Mouse (Mus musculus): Measurements from ENCODE around the gene Lrrc43. TPM values are rescaled to one million over a fixed set of nuclear protein-coding genes. Genes with fewer than 3 reads are reported as not detected.
A peak's percentile ranks its signal among the peaks of the same experiment; 100 is the strongest.

The Lrrc43 gene
- 0.09 and 0.18 TPM in 2 replicates for polyA plus RNA-seq (2012; rRNA removed)

DNA sequence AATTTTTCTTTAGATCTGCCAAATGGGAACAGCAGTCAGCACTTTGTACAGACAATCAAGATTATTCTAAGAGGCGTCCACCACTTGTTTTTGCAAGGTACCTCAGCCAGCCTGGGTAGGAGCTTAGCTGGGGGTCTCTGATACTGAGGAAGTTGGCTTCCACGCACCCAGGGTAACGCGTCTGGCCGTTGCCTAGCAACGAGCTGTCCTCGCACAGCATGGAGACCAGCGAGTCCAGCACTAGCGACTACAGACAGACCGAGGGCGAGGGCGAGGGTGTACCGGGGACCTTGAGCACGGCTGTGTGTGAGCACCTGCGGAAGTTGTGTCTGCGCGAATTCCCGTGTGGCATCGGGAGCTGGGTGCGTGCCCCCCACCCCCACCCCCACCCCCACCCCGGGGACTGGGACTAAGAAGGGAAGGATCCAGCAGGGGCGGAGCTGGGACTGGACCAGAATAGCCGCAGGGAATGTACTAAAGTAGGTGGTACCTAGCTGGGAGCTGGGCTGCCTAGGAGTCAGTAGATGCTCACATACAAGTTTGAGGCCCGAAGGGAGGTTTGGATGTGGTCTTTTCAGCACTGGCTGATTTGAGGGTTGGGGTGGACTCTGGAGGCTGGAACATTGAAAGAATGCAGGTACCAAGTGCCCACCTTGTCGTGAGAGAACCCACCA is at the start of gene Lrrc43, which contains the start of gene Il31:
Gene Lrrc43 (plus strand): TSS at position 194 of the 674 bp plus-strand sequence.
Gene Il31 (minus strand): TSS at position 378 of the 674 bp plus-strand sequence.
- DNase-seq, result no peak
- 19% methylated on average over 25 of the region's 25 CpGs for WGBS
- no peaks in the 10 kb centered on the region for H3K4me1 ChIP-seq (replicated peaks; ENCODE audit: control insufficient read depth, insufficient read depth, low read length)
- H3K36me3 ChIP-seq (ENCODE audit: control insufficient read depth, insufficient read depth, low read length), result no peaks in the 10 kb centered on the region
- H3K27ac ChIP-seq (ENCODE audit: control insufficient read depth, insufficient read depth, low read length), result no peak within 1 kb of the TSS
- TF ChIP-seq CTCF (IDR thresholded peaks at IDR 0.05; ENCODE audit: borderline replicate concordance, control insufficient read depth, extremely low read depth, insufficient read depth, low read length, poor library complexity), result no peak
- no peak for TF ChIP-seq POLR2A (IDR thresholded peaks at IDR 0.05; ENCODE audit: control insufficient read depth, extremely low read depth, insufficient read depth, low read length, poor library complexity)
- no peak within 1 kb of the TSS for H3K4me3 ChIP-seq (ENCODE audit: control insufficient read depth, insufficient read depth, low read length)
- no peaks in the 10 kb centered on the region for H3K27me3 ChIP-seq (ENCODE audit: control insufficient read depth, insufficient read depth, low read length)

DNA sequence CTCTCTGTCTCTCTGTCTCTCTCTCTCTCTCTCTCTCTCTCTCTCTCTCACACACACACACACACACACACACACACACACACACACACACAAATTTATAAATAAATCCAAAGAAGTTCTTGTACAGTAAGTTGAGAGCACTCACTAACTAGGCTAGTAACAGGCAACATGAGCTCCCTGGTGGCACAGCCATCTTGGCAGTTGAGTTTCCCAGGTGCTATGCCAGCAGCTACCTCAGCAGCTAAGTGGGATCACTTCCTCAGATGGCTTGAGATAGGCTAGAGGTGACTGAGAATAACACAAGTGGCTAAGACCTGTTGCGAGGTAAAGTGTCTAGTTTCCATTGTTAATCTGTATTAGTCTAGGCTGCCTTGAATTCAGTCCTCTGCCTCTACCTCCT is 49.8 kb upstream of the Lrrc43 start:
- Histone ChIP-seq H3K27ac (ENCODE audit: control insufficient read depth, insufficient read depth, low read length) (no peak overlapping the region), H3K27me3 (ENCODE audit: control insufficient read depth, insufficient read depth, low read length) (no peaks in the 10 kb centered on the region), H3K36me3 (ENCODE audit: control insufficient read depth, insufficient read depth, low read length) (peaks cover 9% of the 10 kb centered on the region), H3K4me1 (replicated peaks; ENCODE audit: control insufficient read depth, insufficient read depth, low read length) (peaks cover 5% of the 10 kb centered on the region), H3K4me3 (ENCODE audit: control insufficient read depth, insufficient read depth, low read length) (no peak overlapping the region)
- TF ChIP-seq POLR2A (IDR thresholded peaks at IDR 0.05; ENCODE audit: control insufficient read depth, extremely low read depth, insufficient read depth, low read length, poor library complexity) (no peak), CTCF (IDR thresholded peaks at IDR 0.05; ENCODE audit: borderline replicate concordance, control insufficient read depth, extremely low read depth, insufficient read depth, low read length, poor library complexity) (no peak)
- WGBS, result 97% methylated on average over 1 of the region's 1 CpGs
- no peak for DNase-seq

DNA sequence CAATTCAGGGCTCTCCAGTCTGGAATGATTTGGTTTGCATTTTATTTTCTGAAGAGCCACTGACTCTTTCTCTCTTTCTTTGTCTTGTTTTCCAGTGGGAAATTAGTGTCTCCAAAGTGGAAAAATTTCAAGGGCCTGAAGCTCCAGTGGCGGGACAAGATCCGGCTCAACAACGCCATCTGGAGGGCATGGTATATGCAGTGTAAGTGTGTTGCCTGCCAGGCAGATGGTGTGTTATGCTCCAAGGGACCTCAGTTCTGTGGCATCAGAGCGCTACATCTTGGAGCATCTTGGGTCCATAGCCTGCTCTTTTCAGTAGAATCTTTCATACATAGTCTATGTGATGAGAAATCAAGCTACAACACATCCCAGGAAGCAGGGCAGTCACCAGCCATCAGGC is 49.2 kb upstream of the Lrrc43 start:
- no peak for DNase-seq
- Histone ChIP-seq H3K4me1 (replicated peaks; ENCODE audit: control insufficient read depth, insufficient read depth, low read length) (peaks cover 5% of the 10 kb centered on the region), H3K27ac (ENCODE audit: control insufficient read depth, insufficient read depth, low read length) (no peak overlapping the region), H3K27me3 (ENCODE audit: control insufficient read depth, insufficient read depth, low read length) (no peaks in the 10 kb centered on the region), H3K36me3 (ENCODE audit: control insufficient read depth, insufficient read depth, low read length) (peaks cover 12% of the 10 kb centered on the region), H3K4me3 (ENCODE audit: control insufficient read depth, insufficient read depth, low read length) (no peak overlapping the region)
- WGBS, result 97% methylated on average over 4 of the region's 4 CpGs
- no peak for TF ChIP-seq CTCF (IDR thresholded peaks at IDR 0.05; ENCODE audit: borderline replicate concordance, control insufficient read depth, extremely low read depth, insufficient read depth, low read length, poor library complexity)
- no peak for TF ChIP-seq POLR2A (IDR thresholded peaks at IDR 0.05; ENCODE audit: control insufficient read depth, extremely low read depth, insufficient read depth, low read length, poor library complexity)

DNA sequence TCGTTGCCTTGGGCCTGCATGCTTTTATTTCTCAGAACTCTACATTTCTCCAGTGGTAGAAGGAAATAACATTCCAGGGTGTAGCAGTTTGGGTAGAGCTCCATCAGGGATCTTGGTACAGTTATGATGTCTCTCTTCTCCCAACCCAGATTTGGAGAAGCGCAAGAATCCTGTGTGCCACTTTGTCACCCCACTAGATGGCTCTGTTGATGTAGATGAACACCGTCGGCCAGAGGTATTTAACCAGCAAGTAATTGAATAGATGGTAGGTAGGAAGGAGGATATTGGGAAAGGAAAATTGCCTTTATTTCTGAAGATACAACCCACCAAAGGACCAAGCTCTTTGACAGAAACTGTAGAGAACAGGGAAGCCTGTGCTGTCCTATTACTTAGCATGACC is 48.4 kb upstream of the Lrrc43 start:
- Histone ChIP-seq H3K4me1 (replicated peaks; ENCODE audit: control insufficient read depth, insufficient read depth, low read length) (peaks cover 4% of the 10 kb centered on the region), H3K4me3 (ENCODE audit: control insufficient read depth, insufficient read depth, low read length) (no peak overlapping the region), H3K27me3 (ENCODE audit: control insufficient read depth, insufficient read depth, low read length) (no peaks in the 10 kb centered on the region), H3K36me3 (ENCODE audit: control insufficient read depth, insufficient read depth, low read length) (peaks cover 17% of the 10 kb centered on the region), H3K27ac (ENCODE audit: control insufficient read depth, insufficient read depth, low read length) (no peak overlapping the region)
- DNase-seq, result no peak
- no peak for TF ChIP-seq CTCF (IDR thresholded peaks at IDR 0.05; ENCODE audit: borderline replicate concordance, control insufficient read depth, extremely low read depth, insufficient read depth, low read length, poor library complexity)
- TF ChIP-seq POLR2A (IDR thresholded peaks at IDR 0.05; ENCODE audit: control insufficient read depth, extremely low read depth, insufficient read depth, low read length, poor library complexity), result no peak
- 89% methylated on average over 4 of the region's 4 CpGs for WGBS

DNA sequence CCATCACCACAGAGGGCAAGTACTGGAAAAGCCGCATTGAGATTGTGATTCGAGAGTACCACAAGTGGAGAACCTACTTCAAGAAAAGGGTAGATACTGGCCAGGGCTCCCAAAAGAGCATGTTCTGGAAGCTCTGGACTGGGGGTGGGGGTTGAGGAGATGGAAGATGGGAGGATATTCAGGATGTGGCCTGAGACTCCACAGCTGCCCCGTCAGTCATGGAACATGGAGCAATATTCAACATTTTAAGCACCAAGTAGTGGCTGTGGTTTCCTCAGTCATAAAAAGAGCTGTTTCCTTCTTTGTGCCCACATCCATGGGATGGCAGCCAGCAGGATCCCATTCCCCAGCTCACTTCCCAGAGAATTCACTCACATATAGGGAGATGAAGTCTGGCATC is 46.8 kb upstream of the Lrrc43 start:
- 96% methylated on average over 3 of the region's 3 CpGs for WGBS
- Histone ChIP-seq H3K27me3 (ENCODE audit: control insufficient read depth, insufficient read depth, low read length) (no peaks in the 10 kb centered on the region), H3K4me1 (replicated peaks; ENCODE audit: control insufficient read depth, insufficient read depth, low read length) (no peaks in the 10 kb centered on the region), H3K4me3 (ENCODE audit: control insufficient read depth, insufficient read depth, low read length) (no peak overlapping the region), H3K27ac (ENCODE audit: control insufficient read depth, insufficient read depth, low read length) (no peak overlapping the region), H3K36me3 (ENCODE audit: control insufficient read depth, insufficient read depth, low read length) (peaks cover 28% of the 10 kb centered on the region)
- TF ChIP-seq POLR2A (IDR thresholded peaks at IDR 0.05; ENCODE audit: control insufficient read depth, extremely low read depth, insufficient read depth, low read length, poor library complexity), result no peak
- no peak for TF ChIP-seq CTCF (IDR thresholded peaks at IDR 0.05; ENCODE audit: borderline replicate concordance, control insufficient read depth, extremely low read depth, insufficient read depth, low read length, poor library complexity)
- DNase-seq, result no peak

DNA sequence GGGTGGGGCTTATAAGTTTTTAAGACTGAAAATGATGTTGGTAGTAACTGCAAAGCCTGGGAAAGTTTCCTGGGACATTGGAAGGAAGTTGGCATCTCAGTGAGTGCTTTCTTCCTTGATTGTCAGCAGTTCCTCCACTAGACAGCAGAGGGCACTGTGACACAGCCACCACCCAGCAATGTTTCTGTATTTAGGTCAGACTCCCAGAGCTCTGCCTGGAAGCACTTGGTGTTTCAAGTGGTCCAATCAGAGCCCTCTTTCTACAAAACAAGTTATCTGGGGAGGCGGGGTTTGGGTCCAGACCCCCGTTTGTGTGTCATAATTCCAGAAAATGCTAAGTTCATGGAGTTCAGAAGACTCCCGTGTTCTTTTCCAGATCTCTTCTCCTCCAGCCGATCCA is 45.0 kb upstream of the Lrrc43 start:
- H3K27me3 ChIP-seq (ENCODE audit: control insufficient read depth, insufficient read depth, low read length), result no peaks in the 10 kb centered on the region
- no peak for TF ChIP-seq CTCF (IDR thresholded peaks at IDR 0.05; ENCODE audit: borderline replicate concordance, control insufficient read depth, extremely low read depth, insufficient read depth, low read length, poor library complexity)
- TF ChIP-seq POLR2A (IDR thresholded peaks at IDR 0.05; ENCODE audit: control insufficient read depth, extremely low read depth, insufficient read depth, low read length, poor library complexity), result no peak
- H3K27ac ChIP-seq (ENCODE audit: control insufficient read depth, insufficient read depth, low read length), result no peak overlapping the region
- peak; percentile 55 for DNase-seq
- peaks cover 39% of the 10 kb centered on the region for H3K36me3 ChIP-seq (ENCODE audit: control insufficient read depth, insufficient read depth, low read length)
- no peaks in the 10 kb centered on the region for H3K4me1 ChIP-seq (replicated peaks; ENCODE audit: control insufficient read depth, insufficient read depth, low read length)
- H3K4me3 ChIP-seq (ENCODE audit: control insufficient read depth, insufficient read depth, low read length), result no peak overlapping the region
- WGBS, result 73% methylated on average over 4 of the region's 4 CpGs

All from thymus, adult 2 months (tissue).